Mouse (Mus musculus): Measurements from ENCODE around the gene Cryba1. TPM values are rescaled to one million over a fixed set of nuclear protein-coding genes. Genes with fewer than 3 reads are reported as not detected.

Cryba1 gene
- total RNA-seq, 4 experiments from 2014 or later, result not detected

- DNase-seq (ENCODE audit: low spot score in 2 of 2), result no peak
Measured at GRCm38 (mm10) chr11:77719055-77719454, 6.0 kb downstream of the Cryba1 start.

GRCm38 (mm10) chr11:77713736-77714135 lies 11.3 kb downstream of the Cryba1 start:
- DNase-seq (ENCODE audit: low spot score in 2 of 2), result no peak

- no peak for DNase-seq (ENCODE audit: low spot score in 2 of 2)
Measured at GRCm38 (mm10) chr11:77709039-77709438, 16.0 kb downstream of the Cryba1 start.

GRCm38 (mm10) chr11:77705920-77706319 lies 19.2 kb downstream of the Cryba1 start:
- no peak for DNase-seq (ENCODE audit: low spot score in 2 of 2)

GRCm38 (mm10) chr11:77697232-77697631 lies 27.9 kb downstream of the Cryba1 start:
- no peak for DNase-seq (ENCODE audit: low spot score in 2 of 2)

- no peak for DNase-seq (ENCODE audit: low spot score in 2 of 2)
Measured at GRCm38 (mm10) chr11:77693026-77693425, 32.1 kb downstream of the Cryba1 start.

DNA sequence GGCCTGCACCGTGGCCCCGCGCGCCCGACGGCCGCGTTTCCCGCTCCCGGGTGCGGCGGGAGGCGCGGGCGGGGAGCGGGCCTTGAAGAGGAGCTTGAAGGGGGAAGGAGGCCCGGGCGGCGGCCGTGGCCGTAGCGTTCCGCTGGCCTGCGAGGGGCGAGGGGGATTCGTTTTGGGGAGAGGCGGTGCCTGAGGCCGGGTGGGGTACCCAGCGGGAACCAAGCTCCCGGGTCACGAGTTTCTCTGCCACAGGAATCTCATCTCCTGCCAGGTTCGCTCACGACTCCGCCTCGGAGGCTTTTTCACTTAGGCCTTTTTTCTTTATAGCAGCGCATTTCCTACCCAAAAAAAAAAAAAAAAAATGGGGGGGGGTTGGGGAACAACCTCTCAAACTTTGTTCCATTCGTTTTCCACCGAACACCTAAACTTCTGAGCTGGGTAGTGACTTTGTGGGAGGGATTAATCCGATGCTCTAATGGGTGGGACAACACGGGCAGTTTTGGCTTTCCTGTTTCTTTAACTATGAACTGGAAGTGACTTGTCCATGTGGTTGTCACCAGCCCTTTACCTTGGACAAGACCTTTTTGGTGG lies 37.4 kb downstream of the Cryba1 start:
- DNase-seq (ENCODE audit: low spot score in 2 of 2), result peak; percentile 20 to 24

DNA sequence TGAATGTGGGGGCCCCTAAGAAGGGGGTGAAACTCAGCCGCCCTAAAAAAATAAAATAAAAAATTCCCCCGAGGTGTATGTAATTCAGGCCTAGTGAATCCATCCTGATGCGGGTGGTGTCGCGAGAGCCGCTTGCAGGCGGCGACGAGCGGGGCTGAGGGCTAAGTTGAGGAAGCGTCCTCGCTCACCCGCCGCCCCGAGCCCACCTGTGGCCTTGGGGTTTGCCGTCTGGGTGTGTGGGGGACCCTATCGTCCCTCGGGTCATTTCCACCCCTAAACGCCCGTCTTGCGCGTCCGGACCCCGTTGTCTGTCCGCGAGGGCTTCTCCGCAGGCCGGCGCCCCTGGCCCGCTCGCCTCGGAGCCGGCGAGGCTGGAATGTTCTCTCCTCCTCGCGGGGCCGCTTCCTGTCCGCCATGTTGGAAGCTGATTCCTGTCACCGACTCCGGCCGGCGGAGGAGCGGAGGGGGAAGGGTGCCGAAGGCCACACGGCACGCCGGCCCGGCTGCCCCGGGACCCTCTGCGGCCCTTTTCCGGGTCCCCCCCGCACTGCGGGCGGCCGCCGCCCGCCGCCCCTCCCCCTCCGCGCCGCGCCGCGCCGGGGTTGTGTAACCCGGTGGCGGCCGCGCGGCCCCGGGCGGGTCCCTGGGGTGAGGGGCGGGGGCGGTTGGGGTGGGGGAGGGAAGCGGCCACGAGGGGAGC lies 38.1 kb downstream of the Cryba1 start:
- peak; percentile 28 to 50 for DNase-seq (ENCODE audit: low spot score in 2 of 2)

GRCm38 (mm10) chr11:77686346-77686840 lies 38.7 kb downstream of the Cryba1 start:
- DNase-seq (ENCODE audit: low spot score in 2 of 2), result peak in 1 of 2 experiments; percentile 22

- peak; percentile 98 to 99 for DNase-seq (ENCODE audit: low spot score in 2 of 2)
Measured at GRCm38 (mm10) chr11:77685383-77686265, 39.5 kb downstream of the Cryba1 start, which contains the start of gene Nufip2. Gene Nufip2 (plus strand): TSS chr11:77686155.

DNA sequence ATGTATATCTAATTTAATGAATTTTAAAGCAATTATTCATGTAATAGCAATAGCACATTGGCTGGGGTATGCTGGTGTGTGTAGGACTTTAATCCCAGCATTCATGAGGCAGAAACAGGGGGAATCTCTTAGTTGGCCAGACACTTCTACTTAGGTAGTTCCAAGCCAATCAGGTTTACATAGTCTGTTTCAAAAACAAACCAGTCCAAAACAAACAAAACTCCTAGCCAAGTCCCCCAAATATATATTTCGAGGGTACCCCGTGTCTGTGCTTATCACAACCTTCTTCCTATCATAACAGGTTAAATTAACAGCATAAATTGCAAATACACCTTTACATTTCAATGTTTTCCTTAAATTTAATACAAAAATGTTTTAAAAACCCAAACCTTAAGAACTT lies 40.2 kb downstream of the Cryba1 start:
- no peak for DNase-seq (ENCODE audit: low spot score in 2 of 2)

DNA sequence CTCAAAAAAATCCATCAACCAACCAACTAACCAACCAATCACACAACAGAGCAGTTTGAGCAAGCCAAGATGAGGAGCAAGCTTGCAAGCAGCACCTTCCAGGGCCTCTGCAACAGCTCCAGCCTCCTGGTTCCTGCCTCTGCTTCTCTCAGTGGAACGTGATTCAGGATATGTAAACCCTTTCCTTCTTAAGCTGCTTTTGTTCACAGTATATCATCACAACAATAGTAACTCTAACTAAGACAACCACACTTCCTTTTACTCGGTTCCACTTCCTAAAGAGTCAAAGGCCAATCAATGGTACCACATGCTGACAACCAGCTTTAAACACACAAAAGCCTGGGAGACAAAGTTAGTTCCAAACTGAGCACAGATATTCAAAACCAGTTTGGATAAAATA lies 45.1 kb downstream of the Cryba1 start:
- no peak for DNase-seq (ENCODE audit: low spot score in 2 of 2)

DNA sequence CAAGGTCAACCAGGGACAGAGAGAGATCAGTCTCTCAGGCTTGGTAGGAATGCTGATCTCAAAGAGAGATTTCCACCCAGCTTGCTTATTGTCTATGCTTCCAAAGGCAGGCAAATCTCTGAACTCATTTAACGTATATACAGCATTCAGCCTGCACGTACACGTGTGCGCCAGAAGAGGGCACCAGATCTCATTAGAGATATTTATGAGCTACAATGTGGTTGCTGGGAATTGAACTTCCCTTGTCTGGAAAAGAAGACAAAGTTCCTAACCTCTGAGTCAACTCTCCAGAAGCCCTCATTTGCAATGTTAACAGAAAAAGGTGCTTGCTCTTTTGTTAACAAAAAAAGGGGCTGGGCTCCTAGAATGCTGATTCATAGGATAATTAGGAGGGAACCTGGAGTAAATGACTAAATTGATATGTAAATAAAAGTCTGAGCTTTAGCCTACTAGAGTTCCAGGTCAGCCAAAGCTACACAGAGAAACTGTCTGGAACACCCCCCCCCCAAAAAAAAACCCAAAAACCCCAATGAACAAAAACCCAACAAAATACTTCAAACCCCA lies 51.6 kb downstream of the Cryba1 start:
- no peak for DNase-seq (ENCODE audit: low spot score in 2 of 2)

DNA sequence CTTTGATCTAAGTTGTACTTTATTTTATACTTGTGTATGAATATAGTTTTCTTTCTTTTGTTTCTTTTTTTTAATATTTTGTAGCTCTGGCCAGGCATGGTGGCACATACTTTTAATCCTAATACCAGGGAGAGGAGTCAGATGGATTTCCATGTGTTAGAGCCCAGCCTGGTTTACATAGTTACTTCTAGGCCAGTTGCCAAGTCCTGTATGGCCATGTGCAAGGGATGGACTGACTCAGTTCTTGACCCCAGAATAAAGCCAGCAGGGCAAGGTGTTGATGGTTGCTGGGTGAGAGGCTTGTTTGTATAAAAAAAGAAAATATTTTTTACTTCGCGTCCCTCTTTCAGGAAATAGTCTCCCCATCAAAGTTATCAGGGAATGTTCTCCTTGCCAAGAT lies 52.3 kb downstream of the Cryba1 start:
- DNase-seq (ENCODE audit: low spot score in 2 of 2), result no peak

Other genes starting within 250 kb of the Cryba1 start
- 10 to 100 TPM in 3 of 4 experiments, 1 to 10 TPM in 1; 9.1 to 13.7 (median 11.7) TPM for gene Ankrd13b, start 235.6 kb downstream of the Cryba1 start, total RNA-seq (2022)
- 10 to 100 TPM; 25.7 to 34.1 (median 29.7) TPM for gene Git1, start 231.7 kb downstream of the Cryba1 start, total RNA-seq (2022)
- under 1 TPM; 0.10 to 0.92 (median 0.39) TPM for gene Abhd15, start 210.2 kb downstream of the Cryba1 start, total RNA-seq (2022)
- 1 to 10 TPM; 3.3 to 6.0 (median 3.8) TPM for gene Trp53i13, start 209.3 kb downstream of the Cryba1 start, total RNA-seq (2022)
- not detected for gene Gm10392, start 206.1 kb downstream of the Cryba1 start, total RNA-seq (2022)
- gene Taok1, start 117.5 kb downstream of the Cryba1 start, total RNA-seq (2022), result 10 to 100 TPM; 37.9 to 48.6 (median 40.6) TPM
- gene Nufip2, start 39.1 kb downstream of the Cryba1 start, total RNA-seq (2022), result 10 to 100 TPM; 31.0 to 38.3 (median 33.6) TPM
- 100 to 1,000 TPM; 309 to 400 (median 330) TPM for gene Myo18a, start 38.0 kb upstream of the Cryba1 start, total RNA-seq (2022)
- not detected for gene Gm10277, start 62.5 kb upstream of the Cryba1 start, total RNA-seq (2022)
- gene Pipox, start 168.8 kb upstream of the Cryba1 start, total RNA-seq (2022), result not detected
- gene Sez6, start 205.5 kb upstream of the Cryba1 start, total RNA-seq (2022), result under 1 TPM in 3 of 4 experiments, not detected in 1; 0.21 to 0.29 (median 0.24) TPM